Mouse (Mus musculus) spleen, postnatal 14 days (tissue): ENCODE measurements around the gene Fbp2.
"Not testable (repeated sequence)": the region's sequence is repeated elsewhere in the genome, so short reads cannot be mapped to it uniquely, and the experiment has no call there.

Experiments
- DNase-seq, 2 experiments: peaks; one replicate each; pipeline ENCODE4 v3.0.0; 2021 to 2022; ENCODE audit warnings: low spot score in 2 of 2

The Fbp2 gene

DNA sequence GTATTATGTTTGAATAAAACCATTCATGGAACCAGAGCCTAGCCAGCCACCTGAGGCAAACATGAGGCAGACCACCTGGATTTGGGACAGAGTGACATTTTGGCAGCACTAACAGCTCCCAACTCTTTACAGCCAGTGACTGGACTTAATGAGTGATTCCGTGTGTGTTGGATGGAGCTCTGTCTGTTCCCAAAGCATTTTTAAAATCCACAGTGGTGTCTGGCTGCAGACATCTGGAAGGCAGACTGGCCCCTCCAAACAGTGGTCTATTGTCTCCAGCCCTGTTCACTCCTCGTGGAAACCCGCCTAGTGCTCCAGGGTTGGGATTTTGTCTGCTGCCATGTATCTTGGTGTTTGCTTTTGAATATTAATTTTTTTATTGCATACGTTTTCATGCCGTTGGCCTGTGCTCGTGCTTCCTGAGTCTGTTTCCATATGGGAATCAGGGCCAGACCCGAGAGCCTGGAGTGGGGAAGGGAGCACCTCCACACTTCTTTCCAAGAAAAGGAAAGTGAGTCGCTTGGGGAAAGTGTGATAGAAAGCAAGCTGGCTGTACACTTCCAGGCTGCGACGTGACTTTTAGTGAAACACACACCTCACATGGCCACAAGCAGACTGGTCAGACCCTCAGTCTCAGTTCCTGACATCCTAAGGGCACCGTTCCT is 7.6 kb upstream of the Fbp2 start:
- no peak for DNase-seq

DNA sequence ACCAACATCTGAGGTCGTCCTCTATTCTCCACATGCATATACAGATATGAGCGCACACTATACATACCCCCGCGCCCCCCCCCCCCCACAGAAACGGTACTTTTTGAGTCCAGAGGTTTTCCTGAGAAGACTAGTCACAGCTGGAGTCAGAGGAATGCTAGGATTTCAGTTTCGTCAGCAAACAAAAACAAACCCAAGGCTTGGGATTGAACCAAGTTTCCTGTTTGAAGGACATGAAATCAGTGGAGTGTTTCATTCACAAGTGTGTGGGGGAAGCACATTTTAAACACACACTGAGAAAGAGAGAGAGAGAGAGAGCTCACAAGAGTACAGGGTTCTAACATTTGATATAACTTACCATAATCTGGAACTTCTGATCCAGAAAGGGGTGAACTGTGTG is 5.5 kb upstream of the Fbp2 start:
- no peak for DNase-seq

- DNase-seq, result no peak
These were observed 4.7 kb upstream of the Fbp2 start for GRCm38 (mm10) chr13:62862875-62863274.

- DNase-seq, result no peak
These were observed 1.8 kb upstream of the Fbp2 start for GRCm38 (mm10) chr13:62860068-62860467.

DNA sequence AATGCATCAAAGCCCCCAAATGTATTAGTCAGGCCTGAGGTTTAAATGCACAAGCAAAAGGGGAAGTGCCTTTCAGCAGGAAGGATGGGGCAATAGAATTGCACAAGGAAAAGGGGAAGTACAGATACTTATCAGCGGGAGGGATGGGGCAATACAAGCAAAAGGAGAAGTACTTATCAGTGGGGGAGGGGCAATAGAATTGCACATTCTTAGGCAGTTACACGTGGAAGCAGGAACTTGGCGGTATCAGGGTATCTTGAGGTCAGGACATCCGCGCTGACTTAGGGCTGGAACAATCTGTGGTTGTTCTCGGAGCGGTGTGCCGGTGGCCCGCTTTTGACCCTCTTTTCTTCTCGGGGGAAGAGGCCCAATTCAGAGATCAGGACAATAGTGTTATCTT is 1.0 kb upstream of the Fbp2 start:
- DNase-seq, result not testable (repeated sequence)

GRCm38 (mm10) chr13:62856850-62857249 is 1.4 kb downstream of the Fbp2 start:
- DNase-seq, result no peak

- peak; percentile 32 to 46 for DNase-seq
These were observed 1.9 kb downstream of the Fbp2 start for GRCm38 (mm10) chr13:62856305-62856675.

- DNase-seq, result no peak
These were observed 2.6 kb downstream of the Fbp2 start for GRCm38 (mm10) chr13:62855396-62856304.

- DNase-seq, result peak; percentile 15 to 46
These were observed 3.6 kb downstream of the Fbp2 start for GRCm38 (mm10) chr13:62854666-62855065.

GRCm38 (mm10) chr13:62833341-62833740 is 24.9 kb downstream of the Fbp2 start:
- no peak for DNase-seq

DNA sequence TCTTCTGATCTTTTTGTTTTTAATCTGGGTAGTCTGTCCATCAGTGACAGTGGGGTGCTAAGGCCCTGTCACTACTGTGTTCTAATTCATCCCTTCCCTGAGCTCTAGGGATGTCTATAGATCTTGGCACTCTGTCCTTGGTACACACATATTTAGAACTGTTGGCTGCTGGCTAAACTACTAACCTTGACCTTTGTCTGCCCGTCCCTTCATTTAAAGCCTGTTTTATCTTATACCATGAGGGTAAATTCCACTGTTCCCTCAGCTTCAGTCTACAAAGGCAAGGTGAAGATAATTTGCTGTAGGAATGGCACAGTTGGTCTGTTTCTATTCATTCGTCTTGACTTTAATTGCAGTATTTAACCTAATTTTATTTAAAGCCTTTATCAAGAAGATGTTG is 26.0 kb downstream of the Fbp2 start:
- DNase-seq, result no peak

DNA sequence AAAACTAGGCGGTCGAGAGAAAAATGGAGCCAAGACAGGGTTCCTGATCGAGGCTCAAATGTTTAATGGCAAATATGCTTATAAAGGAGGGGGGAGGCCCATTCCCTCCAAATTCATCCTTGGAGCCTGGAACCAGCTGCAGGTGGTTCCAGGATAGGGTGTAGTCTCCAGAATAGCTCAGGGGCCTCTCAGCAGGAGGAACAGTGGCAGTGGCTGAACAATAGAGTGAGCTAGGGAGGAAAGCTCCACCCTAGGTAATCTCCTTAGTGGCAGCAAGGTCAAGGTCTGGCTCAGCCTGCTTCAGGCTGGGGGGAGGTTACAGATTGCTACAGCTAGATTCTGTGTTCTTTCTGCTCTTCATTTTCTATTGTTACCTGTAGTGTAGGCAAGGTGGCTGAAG is 42.5 kb downstream of the Fbp2 start:
- DNase-seq, result not testable (repeated sequence)

- DNase-seq, result no peak
These were observed 45.5 kb downstream of the Fbp2 start for GRCm38 (mm10) chr13:62812713-62813112.

- DNase-seq, result not testable (repeated sequence)
These were observed 50.2 kb downstream of the Fbp2 start for GRCm38 (mm10) chr13:62807981-62808380.
